Mouse (Mus musculus) gastrocnemius, postnatal 14 days (tissue): ENCODE measurements around the gene Hist1h1t. TPM values are rescaled to one million over a fixed set of nuclear protein-coding genes. Genes with fewer than 3 reads are reported as not detected.

Experiments
- microRNA-seq, 2 experiments: library from miRNA; unstranded; fragments of <30 nt; microRNA quantifications; one replicate each; pipeline ENCODE4 v1.2.0; 2021
- total RNA-seq, 2 experiments: library from RNA; stranded (reverse); gene quantifications; 2 replicates each; pipeline ENCODE4 v1.2.3; 2021

The Hist1h1t gene
- total RNA-seq, 2 experiments from 2014 or later, result not detected

Small RNA genes lying within 50 kb of the gene (microRNA-seq; reads per million reads assigned to microRNA genes)
- gene Gm44314, result 0 reads per million in 2 experiments
- 0 reads per million in 2 experiments for gene Gm44350

Other genes starting within 250 kb of the Hist1h1t start
- not detected for gene Btn1a1, start 229.9 kb upstream of the Hist1h1t start, total RNA-seq
- not detected for gene Btn2a2, start 207.0 kb upstream of the Hist1h1t start, total RNA-seq
- 100 to 1,000 TPM; 281 to 294 TPM for gene Hist1h4h, start 164.8 kb upstream of the Hist1h1t start, total RNA-seq
- gene Hist1h2af, start 161.9 kb upstream of the Hist1h1t start, total RNA-seq, result 10 to 100 TPM; 61.2 to 77.1 TPM
- 10 to 100 TPM; 19.9 to 21.2 TPM for gene Hist1h3g, start 160.4 kb upstream of the Hist1h1t start, total RNA-seq
- 1 to 10 TPM; 5.5 to 5.7 TPM for gene Hist1h2bh, start 152.4 kb upstream of the Hist1h1t start, total RNA-seq
- 10 to 100 TPM; 24.2 to 25.2 TPM for gene Hist1h3f, start 151.8 kb upstream of the Hist1h1t start, total RNA-seq
- gene Hist1h4f, start 144.2 kb upstream of the Hist1h1t start, total RNA-seq, result 100 to 1,000 TPM; 118 to 120 TPM
- gene Hist1h1d, start 142.6 kb upstream of the Hist1h1t start, total RNA-seq, result 1 to 10 TPM; 8.2 to 9.3 TPM
- gene Hist1h3e, start 133.4 kb upstream of the Hist1h1t start, total RNA-seq, result 10 to 100 TPM; 54.8 to 55.8 TPM
- gene Hist1h2ae, start 124.6 kb upstream of the Hist1h1t start, total RNA-seq, result 10 to 100 TPM; 15.2 to 16.6 TPM
- 100 to 1,000 TPM; 102 to 113 TPM for gene Hist1h2bg, start 124.4 kb upstream of the Hist1h1t start, total RNA-seq
- gene Hist1h2bf, start 121.6 kb upstream of the Hist1h1t start, total RNA-seq, result 10 to 100 TPM; 47.0 to 49.6 TPM
- 10 to 100 TPM; 13.9 to 14.8 TPM for gene Hist1h2ad, start 121.4 kb upstream of the Hist1h1t start, total RNA-seq
- gene Hist1h3d, start 120.1 kb upstream of the Hist1h1t start, total RNA-seq, result 10 to 100 TPM; 13.5 to 15.2 TPM
- 10 to 100 TPM; 88.4 to 95.8 TPM for gene Hist1h4d, start 114.2 kb upstream of the Hist1h1t start, total RNA-seq
- gene Hist1h2be, start 74.7 kb upstream of the Hist1h1t start, total RNA-seq, result 10 to 100 TPM; 25.3 to 25.8 TPM
- gene Hist1h1e, start 73.3 kb upstream of the Hist1h1t start, total RNA-seq, result 100 to 1,000 TPM in 1 of 2 experiments, 10 to 100 TPM in 1; 91.2 to 121 TPM
- 1 to 10 TPM; 3.1 to 3.7 TPM for gene Hist1h2ac, start 11.9 kb upstream of the Hist1h1t start, total RNA-seq
- 10 to 100 TPM; 75.5 to 80.0 TPM for gene Hist1h2bc, start 11.6 kb upstream of the Hist1h1t start, total RNA-seq
- 10 to 100 TPM; 94.2 to 99.8 TPM for gene Hist1h4c, start 2.6 kb downstream of the Hist1h1t start, total RNA-seq
- gene Hfe, start 15.0 kb downstream of the Hist1h1t start, total RNA-seq, result 10 to 100 TPM; 15.3 to 17.6 TPM
- 100 to 1,000 TPM; 258 to 269 TPM for gene Hist1h1c, start 43.0 kb downstream of the Hist1h1t start, total RNA-seq
- 10 to 100 TPM; 31.6 to 33.2 TPM for gene Hist1h3c, start 49.8 kb downstream of the Hist1h1t start, total RNA-seq
- gene Hist1h2bb, start 50.9 kb downstream of the Hist1h1t start, total RNA-seq, result 10 to 100 TPM; 42.8 to 44.6 TPM
- 10 to 100 TPM; 67.6 to 81.2 TPM for gene Hist1h2ab, start 55.3 kb downstream of the Hist1h1t start, total RNA-seq
- 10 to 100 TPM; 86.8 to 91.4 TPM for gene Hist1h3b, start 56.5 kb downstream of the Hist1h1t start, total RNA-seq
- gene Hist1h4b, start 61.2 kb downstream of the Hist1h1t start, total RNA-seq, result 10 to 100 TPM; 56.8 to 62.2 TPM
- gene Hist1h4a, start 65.4 kb downstream of the Hist1h1t start, total RNA-seq, result 10 to 100 TPM; 55.4 to 68.5 TPM
- gene Hist1h3a, start 66.6 kb downstream of the Hist1h1t start, total RNA-seq, result 10 to 100 TPM; 70.9 to 73.7 TPM
- 10 to 100 TPM; 45.7 to 47.5 TPM for gene Hist1h1a, start 67.9 kb downstream of the Hist1h1t start, total RNA-seq
- gene Trim38, start 74.1 kb downstream of the Hist1h1t start, total RNA-seq, result not detected
- gene Slc17a2, start 111.2 kb downstream of the Hist1h1t start, total RNA-seq, result not detected
- not detected for gene Slc17a3, start 143.6 kb downstream of the Hist1h1t start, total RNA-seq
- gene Slc17a1, start 171.9 kb downstream of the Hist1h1t start, total RNA-seq, result not detected
- gene Slc17a4, start 219.2 kb downstream of the Hist1h1t start, total RNA-seq, result not detected
- gene Hist1h2ba, start 238.3 kb downstream of the Hist1h1t start, total RNA-seq, result not detected
- gene Hist1h2aa, start 238.6 kb downstream of the Hist1h1t start, total RNA-seq, result not detected